Mouse (Mus musculus) intestine, embryonic 16.5 days (tissue): ENCODE data around the gene Ica1. TPM values are rescaled to one million over a fixed set of nuclear protein-coding genes. Genes with fewer than 3 reads are reported as not detected.

Source experiments
- ATAC-seq: fragments of 200-750 bp; cut with Nextera tagmentation; 2 replicates; pipeline ENCODE4 v1.8.0; 2017; ENCODE audit warnings: moderate TSS enrichment, moderate library complexity
- H3K27ac ChIP-seq: fragments of 300-500 bp; sonication (generic); 2 replicates; pipeline ENCODE4 v1.5.1; 2014; ENCODE audit warnings: mild to moderate bottlenecking, low read length
- H3K27me3 ChIP-seq: fragments of 300-500 bp; sonication (generic); replicated peaks from 2 replicates; pipeline ENCODE4 v1.6.1; 2014; ENCODE audit warnings: low read length, control low read depth, mixed read lengths; ENCODE audit not compliant: control insufficient read depth, insufficient read depth
- H3K36me3 ChIP-seq: fragments of 300-500 bp; sonication (generic); 2 replicates; pipeline ENCODE4 v1.6.1; 2014; ENCODE audit warnings: low read length, control low read depth; ENCODE audit not compliant: control insufficient read depth, insufficient read depth
- H3K4me1 ChIP-seq: fragments of 300-500 bp; sonication (generic); 2 replicates; pipeline ENCODE4 v1.6.1; 2014; ENCODE audit warnings: low read length, control low read depth, mixed read lengths; ENCODE audit not compliant: control insufficient read depth, insufficient read depth
- H3K4me2 ChIP-seq: fragments of 300-500 bp; sonication (generic); 2 replicates; pipeline ENCODE4 v1.6.1; 2014; ENCODE audit warnings: low read depth, low read length, control low read depth
- H3K4me3 ChIP-seq: fragments of 300-500 bp; sonication (generic); 2 replicates; pipeline ENCODE4 v1.5.1; 2014; ENCODE audit warnings: mild to moderate bottlenecking, low read length
- H3K9ac ChIP-seq: fragments of 300-500 bp; sonication (generic); 2 replicates; pipeline ENCODE4 v1.6.1; 2014; ENCODE audit warnings: low read depth, low read length
- H3K9me3 ChIP-seq: fragments of 300-500 bp; sonication (generic); 2 replicates; pipeline ENCODE4 v1.6.1; 2016; ENCODE audit warnings: low read length, control low read depth; ENCODE audit not compliant: control insufficient read depth
- WGBS: fragments of 180-500 bp; shearing (Covaris S2); extraction: QIAGEN DNeasy Blood & Tissue Kit; methylation state at CpG from one replicate; pipeline ENCODE4 v1.1.7; 2014; 5-methylcytosine and 5-hydroxymethylcytosine counted together
- polyA plus RNA-seq: library from polyadenylated mRNA; unstranded; fragments of >200 nt; fragmentation: Nextera tagmentation; extraction: Ambion mirVana; gene quantifications from 2 replicates; pipeline ENCODE4 v1.2.1, GENCODE M21; 2015

Gene Ica1
- polyA plus RNA-seq, 1 experiment from 2014 or later = 18.9 TPM

- Histone ChIP-seq H3K4me3 (no peak overlapping the region), H3K27ac (no peak overlapping the region), H3K9ac (no peak overlapping the region), H3K36me3 (no peaks in the 10 kb centered on the region), H3K27me3 (no peaks in the 10 kb centered on the region), H3K4me2 (no peak overlapping the region), H3K9me3 (no peaks in the 10 kb centered on the region), H3K4me1 (no peaks in the 10 kb centered on the region)
- 67% methylated on average over 10 of the region's 10 CpGs for WGBS
- ATAC-seq = peak; percentile 46; the same call in 1 of the 2 replicates
Measured at GRCm38 (mm10) chr6:8770341-8770740, 7.9 kb downstream of the Ica1 start.

- H3K4me2 ChIP-seq = no peak overlapping the region
- WGBS = 48% methylated on average over 6 of the region's 6 CpGs
- H3K9ac ChIP-seq = no peak overlapping the region
- no peaks in the 10 kb centered on the region for H3K27me3 ChIP-seq
- no peaks in the 10 kb centered on the region for H3K9me3 ChIP-seq
- no peak overlapping the region for H3K4me3 ChIP-seq
- no peak overlapping the region for H3K27ac ChIP-seq
- H3K36me3 ChIP-seq = no peaks in the 10 kb centered on the region
- peak; percentile 28; the same call in 1 of the 2 replicates for ATAC-seq
- no peaks in the 10 kb centered on the region for H3K4me1 ChIP-seq
Measured at GRCm38 (mm10) chr6:8769803-8770202, 8.5 kb downstream of the Ica1 start.

- ATAC-seq = no peak
- Histone ChIP-seq H3K9ac (no peak overlapping the region), H3K27me3 (no peaks in the 10 kb centered on the region), H3K4me3 (no peak overlapping the region), H3K36me3 (no peaks in the 10 kb centered on the region), H3K4me1 (no peaks in the 10 kb centered on the region), H3K27ac (no peak overlapping the region), H3K9me3 (no peaks in the 10 kb centered on the region), H3K4me2 (no peak overlapping the region)
- 87% methylated on average over 5 of the region's 5 CpGs for WGBS
Measured at GRCm38 (mm10) chr6:8766652-8767051, 11.6 kb downstream of the Ica1 start.

- Histone ChIP-seq H3K9me3 (no peaks in the 10 kb centered on the region), H3K4me2 (no peak overlapping the region), H3K36me3 (no peaks in the 10 kb centered on the region), H3K27me3 (no peaks in the 10 kb centered on the region), H3K9ac (no peak overlapping the region), H3K4me1 (no peaks in the 10 kb centered on the region), H3K27ac (no peak overlapping the region), H3K4me3 (no peak overlapping the region)
- ATAC-seq = no peak
- 91% methylated on average over 3 of the region's 3 CpGs for WGBS
Measured at GRCm38 (mm10) chr6:8765801-8766200, 12.5 kb downstream of the Ica1 start.

- no peaks in the 10 kb centered on the region for H3K4me1 ChIP-seq
- no peak overlapping the region for H3K9ac ChIP-seq
- H3K36me3 ChIP-seq = no peaks in the 10 kb centered on the region
- H3K9me3 ChIP-seq = no peaks in the 10 kb centered on the region
- no peak for ATAC-seq
- no peak overlapping the region for H3K27ac ChIP-seq
- H3K4me2 ChIP-seq = no peak overlapping the region
- no peaks in the 10 kb centered on the region for H3K27me3 ChIP-seq
- no peak overlapping the region for H3K4me3 ChIP-seq
- WGBS = 62% methylated on average over 1 of the region's 1 CpGs
Measured at GRCm38 (mm10) chr6:8765064-8765463, 13.2 kb downstream of the Ica1 start.

GRCm38 (mm10) chr6:8760708-8761294 is 17.5 kb downstream of the Ica1 start:
- H3K4me3 ChIP-seq = no peak overlapping the region
- H3K9ac ChIP-seq = no peak overlapping the region
- H3K27me3 ChIP-seq = no peaks in the 10 kb centered on the region
- ATAC-seq = no peak
- H3K9me3 ChIP-seq = no peaks in the 10 kb centered on the region
- H3K27ac ChIP-seq = no peak overlapping the region
- no peaks in the 10 kb centered on the region for H3K36me3 ChIP-seq
- H3K4me1 ChIP-seq = no peaks in the 10 kb centered on the region
- 82% methylated on average over 5 of the region's 5 CpGs for WGBS
- H3K4me2 ChIP-seq = no peak overlapping the region

GRCm38 (mm10) chr6:8759901-8760300 is 18.4 kb downstream of the Ica1 start:
- Histone ChIP-seq H3K4me3 (no peak overlapping the region), H3K4me1 (no peaks in the 10 kb centered on the region), H3K4me2 (no peak overlapping the region), H3K27ac (no peak overlapping the region), H3K9ac (no peak overlapping the region), H3K9me3 (no peaks in the 10 kb centered on the region), H3K27me3 (no peaks in the 10 kb centered on the region), H3K36me3 (no peaks in the 10 kb centered on the region)
- 89% methylated on average over 1 of the region's 1 CpGs for WGBS
- ATAC-seq = no peak

- Histone ChIP-seq H3K9ac (no peak overlapping the region), H3K4me3 (no peak overlapping the region), H3K36me3 (no peaks in the 10 kb centered on the region), H3K9me3 (no peaks in the 10 kb centered on the region), H3K4me1 (no peaks in the 10 kb centered on the region), H3K4me2 (no peak overlapping the region), H3K27ac (no peak overlapping the region), H3K27me3 (no peaks in the 10 kb centered on the region)
- ATAC-seq = no peak
- 50% methylated on average over 8 of the region's 8 CpGs for WGBS
Measured at GRCm38 (mm10) chr6:8755760-8756276, 22.5 kb downstream of the Ica1 start.

GRCm38 (mm10) chr6:8754486-8754885 is 23.8 kb downstream of the Ica1 start:
- no peak overlapping the region for H3K9ac ChIP-seq
- no peaks in the 10 kb centered on the region for H3K36me3 ChIP-seq
- H3K4me3 ChIP-seq = no peak overlapping the region
- H3K27me3 ChIP-seq = no peaks in the 10 kb centered on the region
- no peak overlapping the region for H3K27ac ChIP-seq
- 87% methylated on average over 5 of the region's 5 CpGs for WGBS
- no peaks in the 10 kb centered on the region for H3K9me3 ChIP-seq
- no peaks in the 10 kb centered on the region for H3K4me1 ChIP-seq
- no peak overlapping the region for H3K4me2 ChIP-seq
- no peak for ATAC-seq

GRCm38 (mm10) chr6:8753723-8754036 is 24.6 kb downstream of the Ica1 start:
- no peaks in the 10 kb centered on the region for H3K9me3 ChIP-seq
- no peaks in the 10 kb centered on the region for H3K27me3 ChIP-seq
- ATAC-seq = 0 out of 2 replicates have a peak, but pooled peaks have one; percentile 11
- H3K4me3 ChIP-seq = no peak overlapping the region
- H3K9ac ChIP-seq = no peak overlapping the region
- no peak overlapping the region for H3K27ac ChIP-seq
- 86% methylated on average over 2 of the region's 2 CpGs for WGBS
- H3K36me3 ChIP-seq = no peaks in the 10 kb centered on the region
- no peaks in the 10 kb centered on the region for H3K4me1 ChIP-seq
- no peak overlapping the region for H3K4me2 ChIP-seq
